Mouse (Mus musculus) heart, postnatal 14 days (tissue): ENCODE data around the gene Rad51b. TPM values are rescaled to one million over a fixed set of nuclear protein-coding genes. Genes with fewer than 3 reads are reported as not detected.

ENCODE experiments used
- DNase-seq, 2 experiments: peaks; one replicate each; pipeline ENCODE4 v3.0.0; 2021 to 2022
- intact Hi-C: fragments of 180-260 bp; cut with DNase I; formaldehyde crosslinking; loops from one replicate; pipeline ENCODE4 v1.15.1; 2025
- total RNA-seq, 2 experiments: library from RNA; stranded (reverse); gene quantifications; 2 replicates each; pipeline ENCODE4 v1.2.3; 2021

The Rad51b gene
- total RNA-seq, 2 experiments from 2014 or later, result 0.79 to 0.88 TPM

- intact Hi-C loops, result no loop called here
- peak; percentile 64 to 73 for DNase-seq
Measured at GRCm38 (mm10) chr12:79859354-79860247, 562.5 kb downstream of the Rad51b start.

DNA sequence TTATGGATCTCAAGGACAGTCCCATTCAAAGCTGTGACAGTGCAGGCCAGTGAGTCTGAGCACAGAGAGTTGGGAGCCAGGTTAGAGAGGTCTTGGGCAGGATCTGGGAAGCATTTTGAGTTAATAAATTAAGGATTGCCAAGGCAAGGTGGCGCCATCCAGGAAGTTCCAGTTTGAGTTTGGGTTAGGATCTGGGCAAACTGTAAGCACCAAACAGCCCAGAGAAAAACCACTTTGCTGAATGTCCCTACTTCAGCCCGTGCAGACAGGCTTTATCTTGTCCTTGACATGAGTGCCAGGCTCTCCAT, 563.1 kb downstream of the Rad51b start:
- intact Hi-C loops, result no loop called here
- no peak for DNase-seq

Other genes starting within 250 kb of the Rad51b start
- 1 to 10 TPM; 3.5 to 3.8 TPM for gene Pigh, start 207.6 kb upstream of the Rad51b start, total RNA-seq
- not detected for gene Arg2, start 166.5 kb upstream of the Rad51b start, total RNA-seq
- gene Vti1b, start 124.6 kb upstream of the Rad51b start, total RNA-seq, result 10 to 100 TPM; 58.5 to 59.8 TPM
- gene Rdh11, start 105.0 kb upstream of the Rad51b start, total RNA-seq, result 1 to 10 TPM; 4.6 to 4.8 TPM
- under 1 TPM; 0.26 to 0.29 TPM for gene Rdh12, start 88.4 kb upstream of the Rad51b start, total RNA-seq
- 10 to 100 TPM; 16.2 to 18.1 TPM for gene Zfyve26, start 978 bp upstream of the Rad51b start, total RNA-seq